Mouse (Mus musculus): ENCODE measurements around the gene Mc1r.

DNA sequence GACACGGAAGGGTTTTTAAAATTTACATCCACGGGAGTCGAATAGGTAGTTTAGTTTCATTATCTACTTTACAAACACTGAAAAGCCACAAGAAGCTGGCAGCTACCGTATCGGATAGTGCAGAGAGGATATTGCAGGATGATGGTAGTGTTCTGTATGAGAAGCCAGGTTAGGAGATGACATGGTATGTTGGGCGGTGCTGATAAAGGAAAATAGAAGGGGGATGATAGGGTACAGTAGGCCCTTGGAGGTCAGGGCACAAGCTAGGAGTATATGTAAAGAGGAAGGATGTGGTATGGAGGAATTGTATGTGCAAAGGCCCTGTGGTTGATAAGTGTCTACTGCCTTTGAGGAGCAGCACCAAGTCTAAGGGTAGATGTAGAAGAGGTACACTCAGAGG lies 47.7 kb downstream of the Mc1r start:
- TF ChIP-seq POLR2A (IDR thresholded peaks at IDR 0.05; ENCODE audit: borderline replicate concordance, low read depth, low read length), result no peak
- no peak for TF ChIP-seq CTCF (IDR thresholded peaks at IDR 0.05; ENCODE audit: low read depth, low read length)

Data from bone marrow macrophage, adult 2 months (primary cell).